Comparison of ENCODE assay signal across 9 mouse cellular contexts in the genomic region with DNA sequence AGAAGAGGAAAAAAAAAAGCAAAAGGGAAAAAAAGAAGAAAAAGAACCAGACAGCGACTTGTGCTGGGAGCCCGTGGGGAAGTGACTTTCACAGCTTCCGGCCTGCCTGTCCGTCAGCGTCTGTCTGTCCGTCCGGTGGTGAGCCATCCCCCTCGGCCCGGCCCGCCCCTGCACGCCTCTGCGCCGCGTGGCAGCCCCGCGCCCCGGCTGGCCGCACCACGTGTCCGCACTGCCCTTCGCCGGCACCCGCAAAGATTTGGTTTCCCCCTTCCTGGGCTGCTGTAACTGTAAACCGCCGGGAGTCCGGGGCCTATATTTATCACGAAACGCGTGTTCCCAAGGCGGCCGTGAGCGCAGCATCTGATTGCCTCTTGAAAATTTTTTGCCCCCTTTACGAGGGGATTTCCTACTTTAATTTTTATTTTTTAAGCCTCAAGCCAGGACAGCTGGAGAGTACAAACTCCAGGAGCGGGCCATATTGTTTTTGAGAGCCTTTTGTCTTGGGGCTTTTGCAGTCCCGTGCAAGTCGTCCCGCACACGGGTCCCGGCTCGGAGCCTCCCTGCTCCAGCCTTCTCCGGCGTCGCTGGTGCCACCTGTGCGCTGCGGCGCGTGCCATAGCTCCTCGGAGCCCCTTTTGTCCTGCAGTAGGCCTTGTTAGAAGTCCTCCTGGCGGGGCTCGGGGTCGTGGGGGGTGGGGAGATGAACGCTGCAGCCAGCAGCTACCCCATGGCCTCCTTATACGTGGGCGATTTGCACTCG. TPM values are rescaled to one million over a fixed set of nuclear protein-coding genes. Genes with fewer than 3 reads are reported as not detected.
DNase-seq lines count a peak whose midpoint lies in the region; ATAC-seq and TF ChIP-seq lines count a peak whose summit lies in the region.
"Not testable (repeated sequence)": the region's sequence is repeated elsewhere in the genome, so short reads cannot be mapped to it uniquely, and the experiment has no call there.
"Had no signal": no experiment of that assay in that cellular context is flagged by ENCODE, and none has a peak within 500 bp of the region (broad histone marks: within the 10 kb centered on the region; RNA-seq: fewer than 3 reads in every experiment).

No protein-coding gene starts in this region.

- H3K36me3 ChIP-seq in heart, embryonic 10.5 days, result peaks cover 38% of the 10 kb centered on the region
- H3K36me3 ChIP-seq in intestine, embryonic 15.5 days, result not testable (repeated sequence)
- peaks cover 16% of the 10 kb centered on the region for H3K36me3 ChIP-seq in limb, embryonic 15.5 days

- H3K9me3 ChIP-seq in heart, embryonic 10.5 days; intestine, embryonic 15.5 days; limb, embryonic 15.5 days: not testable (repeated sequence)

- peak overlapping the region; percentile 61 for H3K27ac ChIP-seq in embryonic fibroblast, embryonic 13.5 days (ENCODE audit: insufficient read depth, low read length)
- peak overlapping the region; percentile 81 for H3K27ac ChIP-seq in heart, embryonic 10.5 days
- H3K27ac ChIP-seq in intestine, embryonic 15.5 days, result peak overlapping the region; percentile 56; the same call in 1 of the 2 replicates
- H3K27ac ChIP-seq in limb, embryonic 15.5 days, result peak overlapping the region; percentile 57; the same call in 1 of the 2 replicates

- peak overlapping the region; percentile 54 for H3K9ac ChIP-seq in intestine, embryonic 15.5 days
- peak overlapping the region; percentile 42 for H3K9ac ChIP-seq in limb, embryonic 15.5 days

- H3K27me3 ChIP-seq in heart, embryonic 10.5 days (ENCODE audit: insufficient read depth, poor library complexity, severe bottlenecking); intestine, embryonic 15.5 days (replicated peaks); limb, embryonic 15.5 days: not testable (repeated sequence)

- WGBS in heart, embryonic 10.5 days, result under 1% methylated on average over 46 of the region's 55 CpGs
- WGBS in intestine, embryonic 15.5 days, result 0% methylated on average over 41 of the region's 55 CpGs
- WGBS in limb, embryonic 15.5 days, result 1% methylated on average over 39 of the region's 55 CpGs

- H3K4me2 ChIP-seq in intestine, embryonic 15.5 days (replicated peaks), result peak overlapping the region; percentile 85
- peak overlapping the region; percentile 74 for H3K4me2 ChIP-seq in limb, embryonic 15.5 days

- H3K4me1 ChIP-seq in embryonic fibroblast, embryonic 13.5 days (ENCODE audit: control insufficient read depth, insufficient read depth, low read length), result peaks cover 11% of the 10 kb centered on the region
- peaks cover 33% of the 10 kb centered on the region for H3K4me1 ChIP-seq in heart, embryonic 10.5 days
- peaks cover 25% of the 10 kb centered on the region for H3K4me1 ChIP-seq in intestine, embryonic 15.5 days (replicated peaks)
- H3K4me1 ChIP-seq in limb, embryonic 15.5 days, result peaks cover 25% of the 10 kb centered on the region

- TF ChIP-seq CTCF in embryonic fibroblast, embryonic 13.5 days (IDR thresholded peaks at IDR 0.05; ENCODE audit: borderline replicate concordance, insufficient read depth, low read length), result not testable (repeated sequence)

- peak; percentile 35 for DNase-seq in 416B (ENCODE audit: low read depth)
- DNase-seq in adrenal gland, postnatal 25 days, result peak; percentile 55
- DNase-seq in heart, embryonic 10.5 days (ENCODE audit: low spot score), result not testable (repeated sequence)
- DNase-seq in right cerebral cortex, postnatal 14 days, result peak; percentile 29

- peak overlapping the region; percentile 95 for H3K4me3 ChIP-seq in embryonic fibroblast, embryonic 13.5 days (ENCODE audit: insufficient read depth, low read length)
- H3K4me3 ChIP-seq in heart, embryonic 10.5 days, result peak overlapping the region; percentile 75
- peak overlapping the region; percentile 52 for H3K4me3 ChIP-seq in intestine, embryonic 15.5 days (replicated peaks)
- H3K4me3 ChIP-seq in limb, embryonic 15.5 days, result peak overlapping the region; percentile 56

- peak; percentile 72 for ATAC-seq in intestine, embryonic 15.5 days
- ATAC-seq in limb, embryonic 15.5 days (ENCODE audit: insufficient number of reproducible peaks, low FRiP score, low TSS enrichment, low read depth), result 0 out of 2 replicates have a peak, but pooled peaks have one; percentile 28
- ATAC-seq in megakaryocyte progenitor cell, adult 5-6 weeks (replicated peaks; ENCODE audit: poor library complexity), result peak; percentile 25

- not testable (repeated sequence) for TF ChIP-seq POLR2A in embryonic fibroblast, embryonic 13.5 days (IDR thresholded peaks at IDR 0.05; ENCODE audit: low read depth, low read length)

RNA-seq across cellular contexts. Expression of a gene that starts 20.9 kb away (rescaled TPM):
- 97.7 and 112 TPM in 2 replicates for total RNA-seq in adrenal gland, postnatal 25 days (2021)
- 151 and 154 TPM in 2 replicates for polyA plus RNA-seq in embryonic fibroblast, embryonic 13.5 days (2011; ENCODE audit: insufficient read length, low read depth, missing spikeins)
- 70.4 and 73.3 TPM in 2 replicates for polyA plus RNA-seq in heart, embryonic 10.5 days (2016; fragmentation: Nextera tagmentation; extraction: Ambion mirVana)
- polyA plus RNA-seq in intestine, embryonic 15.5 days (2015; fragmentation: Nextera tagmentation; extraction: Ambion mirVana), result 40.7 and 48.7 TPM in 2 replicates
- polyA plus RNA-seq in limb, embryonic 15.5 days (2015; fragmentation: Nextera tagmentation; extraction: Ambion mirVana), result 40.1 and 42.6 TPM in 2 replicates
- 141 and 168 TPM in 2 replicates for total RNA-seq in megakaryocyte progenitor cell, adult 5-6 weeks (2015)
- total RNA-seq in megakaryocyte progenitor cell, adult 5-6 weeks (2017), result 118 and 136 TPM in 2 replicates

RNA-seq across cellular contexts. Expression of a gene that starts 40.3 kb away (rescaled TPM):
- total RNA-seq in adrenal gland, postnatal 25 days (2021), result not detected in 2 replicates
- polyA plus RNA-seq in embryonic fibroblast, embryonic 13.5 days (2011; ENCODE audit: insufficient read length, low read depth, missing spikeins), result not detected in 2 replicates
- not detected in 2 replicates for polyA plus RNA-seq in heart, embryonic 10.5 days (2016; fragmentation: Nextera tagmentation; extraction: Ambion mirVana)
- polyA plus RNA-seq in intestine, embryonic 15.5 days (2015; fragmentation: Nextera tagmentation; extraction: Ambion mirVana), result not detected in 2 replicates
- polyA plus RNA-seq in limb, embryonic 15.5 days (2015; fragmentation: Nextera tagmentation; extraction: Ambion mirVana), result 0.17 TPM in 1 of 2 replicates, not detected in the other
- not detected in 2 replicates for total RNA-seq in megakaryocyte progenitor cell, adult 5-6 weeks (2015)
- not detected in 2 replicates for total RNA-seq in megakaryocyte progenitor cell, adult 5-6 weeks (2017)
- total RNA-seq: megakaryocyte-erythroid progenitor cell, adult 5-6 weeks had no signal

RNA-seq across cellular contexts. Expression of a gene that starts 49.7 kb away (rescaled TPM):
- 3.8 and 4.0 TPM in 2 replicates for total RNA-seq in adrenal gland, postnatal 25 days (2021)
- polyA plus RNA-seq in embryonic fibroblast, embryonic 13.5 days (2011; ENCODE audit: insufficient read length, low read depth, missing spikeins), result 1.3 and 2.9 TPM in 2 replicates
- 3.2 and 3.9 TPM in 2 replicates for polyA plus RNA-seq in heart, embryonic 10.5 days (2016; fragmentation: Nextera tagmentation; extraction: Ambion mirVana)
- polyA plus RNA-seq in intestine, embryonic 15.5 days (2015; fragmentation: Nextera tagmentation; extraction: Ambion mirVana), result 13.7 and 13.9 TPM in 2 replicates
- 11.0 and 15.6 TPM in 2 replicates for polyA plus RNA-seq in limb, embryonic 15.5 days (2015; fragmentation: Nextera tagmentation; extraction: Ambion mirVana)
- total RNA-seq in megakaryocyte progenitor cell, adult 5-6 weeks (2015), result not detected in 2 replicates
- not detected in 2 replicates for total RNA-seq in megakaryocyte progenitor cell, adult 5-6 weeks (2017)

RNA-seq across cellular contexts. Expression of a gene that starts 60.0 kb away (rescaled TPM):
- not detected in 2 replicates for total RNA-seq in adrenal gland, postnatal 25 days (2021)
- polyA plus RNA-seq in embryonic fibroblast, embryonic 13.5 days (2011; ENCODE audit: insufficient read length, low read depth, missing spikeins), result 0.70 TPM in 1 of 2 replicates, not detected in the other
- 0.15 and 0.23 TPM in 2 replicates for polyA plus RNA-seq in heart, embryonic 10.5 days (2016; fragmentation: Nextera tagmentation; extraction: Ambion mirVana)
- polyA plus RNA-seq in intestine, embryonic 15.5 days (2015; fragmentation: Nextera tagmentation; extraction: Ambion mirVana), result 0.53 and 0.81 TPM in 2 replicates
- 6.3 and 7.2 TPM in 2 replicates for polyA plus RNA-seq in limb, embryonic 15.5 days (2015; fragmentation: Nextera tagmentation; extraction: Ambion mirVana)
- 0.17 TPM in 1 of 2 replicates, not detected in the other for total RNA-seq in megakaryocyte progenitor cell, adult 5-6 weeks (2015)
- 0.12 TPM in 1 of 2 replicates, not detected in the other for total RNA-seq in megakaryocyte progenitor cell, adult 5-6 weeks (2017)
- total RNA-seq: megakaryocyte-erythroid progenitor cell, adult 5-6 weeks had no signal
